Mouse (Mus musculus): ENCODE results near the gene Akap7.
"Not testable (repeated sequence)": the region's sequence is repeated elsewhere in the genome, so short reads cannot be mapped to it uniquely, and the experiment has no call there.

Akap7 gene

GRCm38 (mm10) chr10:25184819-25185603 lies 122.7 kb downstream of the Akap7 start:
- DNase-seq: no peak

- no peak for DNase-seq
Observed at GRCm38 (mm10) chr10:25183271-25183670, 124.4 kb downstream of the Akap7 start.

- no peak for DNase-seq
Observed at GRCm38 (mm10) chr10:25179030-25179429, 128.6 kb downstream of the Akap7 start.

GRCm38 (mm10) chr10:25177270-25177669 lies 130.4 kb downstream of the Akap7 start:
- no peak for DNase-seq

GRCm38 (mm10) chr10:25174872-25175271 lies 132.8 kb downstream of the Akap7 start:
- DNase-seq: no peak

GRCm38 (mm10) chr10:25167365-25168194 lies 140.1 kb downstream of the Akap7 start:
- DNase-seq: no peak

GRCm38 (mm10) chr10:25163510-25163909 lies 144.2 kb downstream of the Akap7 start:
- DNase-seq: not testable (repeated sequence)

GRCm38 (mm10) chr10:25161701-25162100 lies 146.0 kb downstream of the Akap7 start:
- DNase-seq: no peak

- no peak for DNase-seq
Observed at GRCm38 (mm10) chr10:25158651-25159050, 149.0 kb downstream of the Akap7 start.

GRCm38 (mm10) chr10:25157339-25157738 lies 150.3 kb downstream of the Akap7 start:
- no peak for DNase-seq

GRCm38 (mm10) chr10:25154225-25154624 lies 153.4 kb downstream of the Akap7 start:
- no peak for DNase-seq

GRCm38 (mm10) chr10:25151172-25151800 lies 156.4 kb downstream of the Akap7 start:
- no peak for DNase-seq

- DNase-seq: no peak
Observed at GRCm38 (mm10) chr10:25145851-25146250, 161.8 kb downstream of the Akap7 start.

GRCm38 (mm10) chr10:25144787-25145761 lies 162.6 kb downstream of the Akap7 start:
- no peak for DNase-seq

- no peak for DNase-seq
Observed at GRCm38 (mm10) chr10:25141781-25142180, 165.9 kb downstream of the Akap7 start.

- peak; percentile 17 for DNase-seq
Observed at GRCm38 (mm10) chr10:25140155-25140755, 167.4 kb downstream of the Akap7 start.

GRCm38 (mm10) chr10:25133581-25133980 lies 174.1 kb downstream of the Akap7 start:
- no peak for DNase-seq

GRCm38 (mm10) chr10:25128455-25128863 lies 179.2 kb downstream of the Akap7 start:
- no peak for DNase-seq

- no peak for DNase-seq
Observed at GRCm38 (mm10) chr10:25126035-25126434, 181.6 kb downstream of the Akap7 start.

GRCm38 (mm10) chr10:25120871-25121554 lies 186.7 kb downstream of the Akap7 start:
- no peak for DNase-seq
